Mouse (Mus musculus) kidney, embryonic 16.5 days (tissue): Measurements from ENCODE around the gene Frrs1. TPM values are rescaled to one million over a fixed set of nuclear protein-coding genes. Genes with fewer than 3 reads are reported as not detected.

ENCODE experiments used
- ATAC-seq: fragments of 200-750 bp; cut with Nextera tagmentation; 2 replicates; pipeline ENCODE4 v1.8.0; 2017; ENCODE audit warnings: moderate TSS enrichment; ENCODE audit not compliant: low FRiP score, low TSS enrichment
- H3K27ac ChIP-seq: fragments of 300-500 bp; sonication (generic); 2 replicates; pipeline ENCODE4 v1.5.1; 2014; ENCODE audit warnings: low read length
- H3K27me3 ChIP-seq: fragments of 300-500 bp; sonication (generic); 2 replicates; pipeline ENCODE4 v1.6.1; 2014; ENCODE audit warnings: low read length, control low read depth, mixed read lengths; ENCODE audit not compliant: insufficient read depth
- H3K36me3 ChIP-seq: fragments of 300-500 bp; sonication (generic); 2 replicates; pipeline ENCODE4 v1.6.1; 2014; ENCODE audit warnings: low read length, control low read depth, mixed read lengths; ENCODE audit not compliant: insufficient read depth
- H3K4me1 ChIP-seq: fragments of 300-500 bp; sonication (generic); 2 replicates; pipeline ENCODE4 v1.6.1; 2014; ENCODE audit warnings: low read length, control low read depth, mixed read lengths; ENCODE audit not compliant: insufficient read depth
- H3K4me2 ChIP-seq: fragments of 300-500 bp; sonication (generic); replicated peaks from 2 replicates; pipeline ENCODE4 v1.6.1; 2014; ENCODE audit warnings: low read depth, low read length
- H3K4me3 ChIP-seq: fragments of 300-500 bp; sonication (generic); 2 replicates; pipeline ENCODE4 v1.5.1; 2014; ENCODE audit warnings: mild to moderate bottlenecking, low read length
- H3K9ac ChIP-seq: fragments of 300-500 bp; sonication (generic); replicated peaks from 2 replicates; pipeline ENCODE4 v1.6.1; 2014; ENCODE audit warnings: low read length
- H3K9me3 ChIP-seq: fragments of 300-500 bp; sonication (generic); 2 replicates; pipeline ENCODE4 v1.6.1; 2016; ENCODE audit warnings: low read length, control low read depth
- WGBS: fragments of 180-500 bp; shearing (Covaris S2); extraction: QIAGEN DNeasy Blood & Tissue Kit; methylation state at CpG from one replicate; pipeline ENCODE4 v1.1.7; 2014; 5-methylcytosine and 5-hydroxymethylcytosine counted together
- polyA plus RNA-seq: library from polyadenylated mRNA; unstranded; fragments of >200 nt; fragmentation: Nextera tagmentation; extraction: Ambion mirVana; gene quantifications from 2 replicates; pipeline ENCODE4 v1.2.1, GENCODE M21; 2015

The Frrs1 gene
- polyA plus RNA-seq, 1 experiment from 2014 or later = 22.4 TPM

GRCm38 (mm10) chr3:116892872-116893271 lies 33.6 kb downstream of the Frrs1 start:
- ATAC-seq = peak; percentile 79; the same call in 1 of the 2 replicates
- Histone ChIP-seq H3K27ac (no peak overlapping the region), H3K4me1 (no peaks in the 10 kb centered on the region), H3K36me3 (no peaks in the 10 kb centered on the region), H3K4me2 (no peak overlapping the region), H3K9ac (no peak overlapping the region), H3K27me3 (no peaks in the 10 kb centered on the region), H3K4me3 (no peak overlapping the region), H3K9me3 (no peaks in the 10 kb centered on the region)
- 75% methylated on average over 9 of the region's 9 CpGs for WGBS

- no peak; the same call in 1 of the 2 replicates for ATAC-seq
- no peaks in the 10 kb centered on the region for H3K36me3 ChIP-seq
- no peak overlapping the region for H3K4me2 ChIP-seq
- H3K4me1 ChIP-seq = no peaks in the 10 kb centered on the region
- no peak overlapping the region for H3K9ac ChIP-seq
- H3K9me3 ChIP-seq = no peaks in the 10 kb centered on the region
- H3K27me3 ChIP-seq = no peaks in the 10 kb centered on the region
- no peak overlapping the region for H3K27ac ChIP-seq
- H3K4me3 ChIP-seq = no peak overlapping the region
- 28% methylated on average over 6 of the region's 6 CpGs for WGBS
Measured at GRCm38 (mm10) chr3:116904158-116904557, 44.9 kb downstream of the Frrs1 start.

- no peaks in the 10 kb centered on the region for H3K4me1 ChIP-seq
- no peak overlapping the region for H3K27ac ChIP-seq
- no peaks in the 10 kb centered on the region for H3K36me3 ChIP-seq
- no peak overlapping the region for H3K4me3 ChIP-seq
- WGBS = 81% methylated on average over 16 of the region's 16 CpGs
- no peaks in the 10 kb centered on the region for H3K27me3 ChIP-seq
- no peak overlapping the region for H3K4me2 ChIP-seq
- H3K9ac ChIP-seq = no peak overlapping the region
- no peaks in the 10 kb centered on the region for H3K9me3 ChIP-seq
- ATAC-seq = no peak
Measured at GRCm38 (mm10) chr3:116905898-116906297, 46.6 kb downstream of the Frrs1 start.

GRCm38 (mm10) chr3:116906596-116906995 lies 47.3 kb downstream of the Frrs1 start:
- Histone ChIP-seq H3K27me3 (no peaks in the 10 kb centered on the region), H3K36me3 (no peaks in the 10 kb centered on the region), H3K9me3 (no peaks in the 10 kb centered on the region), H3K4me2 (no peak overlapping the region), H3K9ac (no peak overlapping the region), H3K4me1 (no peaks in the 10 kb centered on the region), H3K27ac (no peak overlapping the region), H3K4me3 (no peak overlapping the region)
- ATAC-seq = no peak
- 81% methylated on average over 9 of the region's 9 CpGs for WGBS

- H3K27ac ChIP-seq = no peak overlapping the region
- H3K9me3 ChIP-seq = no peaks in the 10 kb centered on the region
- no peak overlapping the region for H3K9ac ChIP-seq
- H3K36me3 ChIP-seq = no peaks in the 10 kb centered on the region
- 86% methylated on average over 6 of the region's 6 CpGs for WGBS
- H3K27me3 ChIP-seq = no peaks in the 10 kb centered on the region
- no peak for ATAC-seq
- H3K4me2 ChIP-seq = no peak overlapping the region
- no peak overlapping the region for H3K4me3 ChIP-seq
- no peaks in the 10 kb centered on the region for H3K4me1 ChIP-seq
Measured at GRCm38 (mm10) chr3:116914374-116914773, 55.1 kb downstream of the Frrs1 start.

DNA sequence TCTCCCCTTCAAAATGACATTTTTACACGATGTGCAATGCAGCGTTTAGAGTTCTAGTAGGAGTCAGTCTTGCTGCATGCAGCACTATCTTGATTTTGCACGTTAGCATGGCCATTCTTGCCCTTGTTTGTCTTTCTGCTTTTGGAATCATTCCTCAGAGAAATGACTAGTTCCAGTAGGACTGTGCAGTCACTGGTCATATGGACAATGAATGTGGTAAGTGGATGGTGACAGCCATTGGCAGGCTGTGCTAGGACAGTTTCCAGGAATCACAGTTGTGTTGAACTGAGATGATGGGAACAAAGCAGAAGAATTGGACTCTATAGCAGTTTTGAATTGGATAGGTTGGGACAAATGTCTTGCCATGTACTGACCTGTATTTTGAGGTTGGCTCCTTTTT lies 55.7 kb downstream of the Frrs1 start:
- Histone ChIP-seq H3K4me3 (no peak overlapping the region), H3K9me3 (no peaks in the 10 kb centered on the region), H3K27me3 (no peaks in the 10 kb centered on the region), H3K4me2 (no peak overlapping the region), H3K27ac (no peak overlapping the region), H3K36me3 (no peaks in the 10 kb centered on the region), H3K9ac (no peak overlapping the region), H3K4me1 (no peaks in the 10 kb centered on the region)
- WGBS = 71% methylated on average over 3 of the region's 3 CpGs
- no peak for ATAC-seq

- Histone ChIP-seq H3K9ac (no peak overlapping the region), H3K27me3 (no peaks in the 10 kb centered on the region), H3K9me3 (no peaks in the 10 kb centered on the region), H3K36me3 (no peaks in the 10 kb centered on the region), H3K4me1 (no peaks in the 10 kb centered on the region), H3K27ac (no peak overlapping the region), H3K4me3 (no peak overlapping the region), H3K4me2 (no peak overlapping the region)
- no peak for ATAC-seq
- 91% methylated on average over 4 of the region's 4 CpGs for WGBS
Measured at GRCm38 (mm10) chr3:116917016-116917415, 57.8 kb downstream of the Frrs1 start.

DNA sequence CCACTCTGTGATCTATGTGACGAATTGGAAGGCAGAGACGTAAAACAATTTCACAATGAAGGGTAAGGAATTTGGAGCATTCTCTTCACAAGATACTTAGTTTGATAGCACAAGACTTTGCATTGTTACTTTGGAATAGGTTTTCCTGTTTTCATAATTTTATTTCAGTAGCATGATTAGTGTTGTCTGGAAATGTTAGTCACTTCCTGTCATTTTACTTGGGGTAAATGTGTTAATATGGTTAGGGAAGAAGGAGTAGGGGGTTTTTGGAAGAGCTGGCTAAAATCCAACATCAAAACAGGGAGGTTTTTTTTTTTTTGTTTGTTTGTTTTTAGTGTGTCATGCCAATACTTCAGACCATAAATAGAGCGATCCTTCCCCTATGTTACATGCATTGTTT lies 62.3 kb downstream of the Frrs1 start:
- ATAC-seq = no peak
- Histone ChIP-seq H3K4me2 (no peak overlapping the region), H3K9ac (no peak overlapping the region), H3K9me3 (no peaks in the 10 kb centered on the region), H3K4me1 (no peaks in the 10 kb centered on the region), H3K4me3 (no peak overlapping the region), H3K36me3 (no peaks in the 10 kb centered on the region), H3K27ac (no peak overlapping the region), H3K27me3 (no peaks in the 10 kb centered on the region)
- WGBS = 67% methylated on average over 3 of the region's 3 CpGs

- Histone ChIP-seq H3K27me3 (no peaks in the 10 kb centered on the region), H3K27ac (no peak overlapping the region), H3K4me2 (no peak overlapping the region), H3K9me3 (no peaks in the 10 kb centered on the region), H3K4me1 (no peaks in the 10 kb centered on the region), H3K36me3 (no peaks in the 10 kb centered on the region), H3K4me3 (no peak overlapping the region), H3K9ac (no peak overlapping the region)
- WGBS = 46% methylated on average over 12 of the region's 12 CpGs
- no peak for ATAC-seq
Measured at GRCm38 (mm10) chr3:116923042-116923441, 63.8 kb downstream of the Frrs1 start.

DNA sequence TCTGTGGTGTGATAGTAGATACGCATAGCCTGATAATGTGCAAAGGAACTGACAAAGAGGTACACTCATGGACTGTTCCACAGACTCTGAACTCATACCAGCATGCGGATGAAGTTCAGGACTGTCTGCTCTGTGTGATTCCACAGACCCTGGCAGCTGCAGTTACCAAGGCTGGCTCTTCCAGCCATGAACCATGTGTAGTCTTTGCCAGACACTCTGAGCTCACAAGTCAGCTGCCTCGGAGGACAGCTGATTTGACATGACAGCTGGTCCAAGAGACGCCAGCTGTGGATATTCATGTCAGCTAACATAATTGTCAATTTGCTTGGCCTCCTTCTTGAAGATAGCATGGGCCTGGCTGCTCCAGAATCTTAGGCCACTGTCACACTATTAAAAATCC lies 69.7 kb downstream of the Frrs1 start:
- no peaks in the 10 kb centered on the region for H3K36me3 ChIP-seq
- H3K4me3 ChIP-seq = no peak overlapping the region
- H3K9me3 ChIP-seq = no peaks in the 10 kb centered on the region
- H3K4me1 ChIP-seq = no peaks in the 10 kb centered on the region
- no peaks in the 10 kb centered on the region for H3K27me3 ChIP-seq
- H3K27ac ChIP-seq = no peak overlapping the region
- no peak overlapping the region for H3K9ac ChIP-seq
- 86% methylated on average over 4 of the region's 4 CpGs for WGBS
- H3K4me2 ChIP-seq = no peak overlapping the region
- no peak for ATAC-seq

DNA sequence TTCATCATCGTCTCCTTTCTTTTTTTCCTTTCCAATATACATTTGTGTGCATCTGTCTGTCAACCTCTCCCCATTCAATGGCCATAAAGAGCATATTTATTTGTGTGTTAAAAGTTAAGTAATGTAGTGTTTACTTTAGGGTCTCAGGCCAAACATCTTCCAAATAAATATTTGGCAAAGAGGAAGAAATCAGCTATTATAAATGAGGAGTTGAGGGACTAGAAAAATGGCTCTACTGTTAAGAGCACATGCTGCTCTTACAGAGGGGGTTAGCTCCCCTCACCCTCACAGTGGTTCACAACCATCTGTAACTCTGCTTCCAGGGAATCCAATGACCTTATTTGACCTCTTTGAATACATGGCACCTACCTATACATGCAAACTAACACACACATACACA lies 73.9 kb downstream of the Frrs1 start:
- WGBS = 93% methylated on average over 1 of the region's 1 CpGs
- Histone ChIP-seq H3K4me2 (no peak overlapping the region), H3K27me3 (no peaks in the 10 kb centered on the region), H3K36me3 (no peaks in the 10 kb centered on the region), H3K9ac (no peak overlapping the region), H3K9me3 (no peaks in the 10 kb centered on the region), H3K4me1 (no peaks in the 10 kb centered on the region), H3K27ac (no peak overlapping the region), H3K4me3 (no peak overlapping the region)
- ATAC-seq = no peak
